Mouse (Mus musculus) spleen, adult 2 months (tissue): Measurements from ENCODE around the gene Pcdh7.

Source experiments
- CTCF ChIP-seq: fragments of 200-500 bp; IDR thresholded peaks from 2 replicates; pipeline ENCODE4 v1.5.1; 2011; ENCODE audit warnings: mild to moderate bottlenecking, inconsistent platforms; ENCODE audit not compliant: insufficient read depth, insufficient read length, insufficient replicate concordance; ENCODE audit errors: extremely low read depth
- POLR2A ChIP-seq: fragments of 200-500 bp; IDR thresholded peaks from 2 replicates; pipeline ENCODE4 v1.6.1; 2011; ENCODE audit warnings: low read depth, low read length, inconsistent platforms

GRCm38 (mm10) chr5:58039875-58040274, 322.1 kb downstream of the Pcdh7 start:
- TF ChIP-seq CTCF: no peak
- TF ChIP-seq POLR2A: no peak
